Mouse (Mus musculus): ENCODE data around the gene Crot. TPM values are rescaled to one million over a fixed set of nuclear protein-coding genes. Genes with fewer than 3 reads are reported as not detected.

The Crot gene
- polyA plus RNA-seq, 1 experiment from 2014 or later: 70.0 TPM

DNA sequence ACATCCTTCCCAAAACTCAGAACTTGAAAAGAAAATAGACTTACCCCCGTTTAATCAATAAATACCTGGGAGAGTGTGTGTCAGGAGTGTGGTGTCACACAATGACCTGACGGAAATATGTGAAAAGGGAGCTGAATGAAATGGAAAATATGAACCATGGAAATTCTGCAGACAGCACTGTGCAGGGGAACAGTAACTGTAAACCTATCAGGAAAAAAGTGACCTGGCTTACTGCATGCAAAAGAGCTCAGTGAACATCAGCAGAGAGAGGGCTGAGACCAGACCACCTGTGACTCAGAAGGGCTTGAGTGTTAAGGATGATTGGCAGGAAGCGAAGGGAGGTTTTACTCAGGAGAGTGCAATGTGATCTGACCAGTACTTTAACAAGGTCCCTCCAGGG is 11.7 kb downstream of the Crot start:
- Histone ChIP-seq H3K27ac (no peak overlapping the region), H3K9ac (ENCODE audit: low read depth, low read length) (no peak overlapping the region), H3K4me2 (ENCODE audit: low read length) (no peak overlapping the region), H3K9me3 (replicated peaks; ENCODE audit: low read length) (no peaks in the 10 kb centered on the region), H3K36me3 (ENCODE audit: insufficient read depth, low read length) (peaks cover 17% of the 10 kb centered on the region), H3K4me1 (replicated peaks; ENCODE audit: insufficient read depth, low read length) (no peaks in the 10 kb centered on the region), H3K4me3 (replicated peaks; ENCODE audit: low read depth, low read length) (no peak overlapping the region), H3K27me3 (ENCODE audit: insufficient read depth, low read length) (no peaks in the 10 kb centered on the region)
- ATAC-seq (replicated peaks; ENCODE audit: low FRiP score, low read depth) (no peak), DNase-seq (ENCODE audit: low spot score) (no peak)
- no peak for TF ChIP-seq CTCF (IDR thresholded peaks at IDR 0.05; ENCODE audit: low read depth)
- 90% methylated on average over 3 of the region's 3 CpGs for WGBS

DNA sequence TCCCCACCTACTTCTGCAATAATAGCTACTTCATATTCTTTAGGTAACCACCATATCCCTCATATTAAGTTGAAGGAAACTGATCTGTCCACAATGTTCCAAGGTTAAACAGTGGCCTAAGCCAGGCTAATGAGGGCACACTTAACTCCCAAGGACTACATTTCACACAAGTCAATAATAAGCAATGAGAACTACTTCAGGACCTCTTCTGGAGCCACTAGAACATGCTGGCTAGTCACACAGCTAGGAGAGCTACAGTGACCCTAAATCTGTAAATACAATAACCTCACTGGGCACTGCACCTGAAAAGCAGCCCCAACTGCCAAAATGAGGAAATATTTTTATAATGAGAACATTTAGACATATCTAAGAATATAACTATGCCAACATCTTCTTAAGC is 22.4 kb downstream of the Crot start:
- Histone ChIP-seq H3K27me3 (ENCODE audit: insufficient read depth, low read length) (no peaks in the 10 kb centered on the region), H3K4me1 (replicated peaks; ENCODE audit: insufficient read depth, low read length) (no peaks in the 10 kb centered on the region), H3K9ac (ENCODE audit: low read depth, low read length) (no peak overlapping the region), H3K36me3 (ENCODE audit: insufficient read depth, low read length) (peaks cover 33% of the 10 kb centered on the region), H3K4me2 (ENCODE audit: low read length) (no peak overlapping the region), H3K4me3 (replicated peaks; ENCODE audit: low read depth, low read length) (no peak overlapping the region), H3K9me3 (replicated peaks; ENCODE audit: low read length) (no peaks in the 10 kb centered on the region), H3K27ac (no peak overlapping the region)
- DNase-seq (ENCODE audit: low spot score) (no peak), ATAC-seq (replicated peaks; ENCODE audit: low FRiP score, low read depth) (no peak)
- TF ChIP-seq CTCF (IDR thresholded peaks at IDR 0.05; ENCODE audit: low read depth): no peak

DNA sequence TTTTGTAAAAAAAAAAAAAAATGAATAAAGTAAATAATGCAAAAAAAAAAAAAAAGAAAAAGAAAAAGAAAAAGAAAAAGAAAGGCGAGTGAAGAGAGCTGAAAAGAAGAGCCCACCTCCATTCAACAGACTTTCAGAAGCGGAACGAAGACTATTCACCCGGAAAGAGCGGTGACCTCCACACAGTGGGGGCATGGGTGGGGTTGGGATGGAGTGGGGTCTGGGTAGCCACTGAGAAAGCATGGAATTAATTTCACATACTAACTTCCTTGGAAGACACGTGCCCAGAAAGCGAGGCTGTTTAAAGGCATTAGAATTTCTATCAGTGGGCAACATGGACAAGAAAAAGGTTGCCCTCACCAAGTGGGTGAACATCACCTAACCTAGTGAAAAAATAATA is 24.8 kb downstream of the Crot start:
- ATAC-seq (replicated peaks; ENCODE audit: low FRiP score, low read depth) (no peak), DNase-seq (ENCODE audit: low spot score) (no peak)
- no peak for TF ChIP-seq CTCF (IDR thresholded peaks at IDR 0.05; ENCODE audit: low read depth)
- WGBS: 87% methylated on average over 7 of the region's 7 CpGs
- Histone ChIP-seq H3K4me1 (replicated peaks; ENCODE audit: insufficient read depth, low read length) (no peaks in the 10 kb centered on the region), H3K9ac (ENCODE audit: low read depth, low read length) (no peak overlapping the region), H3K36me3 (ENCODE audit: insufficient read depth, low read length) (peaks cover 40% of the 10 kb centered on the region), H3K9me3 (replicated peaks; ENCODE audit: low read length) (no peaks in the 10 kb centered on the region), H3K27ac (no peak overlapping the region), H3K4me2 (ENCODE audit: low read length) (no peak overlapping the region), H3K27me3 (ENCODE audit: insufficient read depth, low read length) (no peaks in the 10 kb centered on the region), H3K4me3 (replicated peaks; ENCODE audit: low read depth, low read length) (no peak overlapping the region)

DNA sequence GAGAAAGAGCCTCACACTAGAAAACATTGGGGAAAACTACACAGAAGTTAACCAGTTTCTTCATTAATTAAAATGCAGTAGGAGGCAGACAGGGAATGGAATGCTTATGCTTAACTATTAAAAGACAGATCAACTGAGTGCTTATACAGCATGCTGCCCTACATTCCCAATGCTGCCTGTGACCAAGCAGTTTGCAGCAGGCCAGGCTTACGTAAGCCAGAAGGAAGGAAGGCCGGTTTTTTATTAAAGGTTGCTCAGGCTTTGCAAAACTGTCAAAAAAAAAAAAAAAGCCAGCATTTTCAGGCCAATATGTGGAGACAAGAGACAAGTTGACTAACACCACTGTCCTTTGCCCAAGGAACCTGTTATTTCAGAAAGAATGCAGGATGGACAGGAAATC is 26.4 kb downstream of the Crot start:
- H3K4me3 ChIP-seq (replicated peaks; ENCODE audit: low read depth, low read length): no peak overlapping the region
- no peaks in the 10 kb centered on the region for H3K9me3 ChIP-seq (replicated peaks; ENCODE audit: low read length)
- H3K36me3 ChIP-seq (ENCODE audit: insufficient read depth, low read length): peaks cover 46% of the 10 kb centered on the region
- H3K4me1 ChIP-seq (replicated peaks; ENCODE audit: insufficient read depth, low read length): no peaks in the 10 kb centered on the region
- H3K4me2 ChIP-seq (ENCODE audit: low read length): no peak overlapping the region
- no peaks in the 10 kb centered on the region for H3K27me3 ChIP-seq (ENCODE audit: insufficient read depth, low read length)
- DNase-seq (ENCODE audit: low spot score) (no peak), ATAC-seq (replicated peaks; ENCODE audit: low FRiP score, low read depth) (no peak)
- no peak overlapping the region for H3K9ac ChIP-seq (ENCODE audit: low read depth, low read length)
- no peak overlapping the region for H3K27ac ChIP-seq
- WGBS: 91% methylated on average over 2 of the region's 2 CpGs
- TF ChIP-seq CTCF (IDR thresholded peaks at IDR 0.05; ENCODE audit: low read depth): no peak

DNA sequence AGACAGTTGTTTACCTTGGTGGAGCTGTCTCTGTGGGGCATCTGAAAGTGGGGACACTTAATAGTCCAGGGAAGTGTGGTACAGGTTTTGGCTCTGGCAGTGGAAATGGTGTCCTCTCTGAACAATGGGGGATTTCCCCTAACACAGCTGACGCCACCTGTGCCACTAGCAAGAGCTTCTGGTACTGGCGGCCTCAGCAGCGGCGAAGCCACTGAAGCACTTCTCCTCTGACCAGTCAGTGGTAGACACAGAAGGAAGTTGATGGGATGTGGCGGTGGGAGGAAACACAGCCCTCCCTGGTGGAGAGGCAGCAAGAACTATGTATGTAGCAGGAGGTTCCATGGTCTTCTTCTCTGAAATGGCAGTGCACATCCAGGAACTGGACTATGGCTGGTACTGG is 32.6 kb downstream of the Crot start:
- DNase-seq (ENCODE audit: low spot score) (no peak), ATAC-seq (replicated peaks; ENCODE audit: low FRiP score, low read depth) (no peak)
- no peaks in the 10 kb centered on the region for H3K27me3 ChIP-seq (ENCODE audit: insufficient read depth, low read length)
- no peak for TF ChIP-seq CTCF (IDR thresholded peaks at IDR 0.05; ENCODE audit: low read depth)
- no peak overlapping the region for H3K4me2 ChIP-seq (ENCODE audit: low read length)
- no peak overlapping the region for H3K9ac ChIP-seq (ENCODE audit: low read depth, low read length)
- no peak overlapping the region for H3K27ac ChIP-seq
- H3K4me3 ChIP-seq (replicated peaks; ENCODE audit: low read depth, low read length): no peak overlapping the region
- peaks cover 32% of the 10 kb centered on the region for H3K36me3 ChIP-seq (ENCODE audit: insufficient read depth, low read length)
- 95% methylated on average over 5 of the region's 5 CpGs for WGBS
- no peaks in the 10 kb centered on the region for H3K9me3 ChIP-seq (replicated peaks; ENCODE audit: low read length)
- H3K4me1 ChIP-seq (replicated peaks; ENCODE audit: insufficient read depth, low read length): no peaks in the 10 kb centered on the region

DNA sequence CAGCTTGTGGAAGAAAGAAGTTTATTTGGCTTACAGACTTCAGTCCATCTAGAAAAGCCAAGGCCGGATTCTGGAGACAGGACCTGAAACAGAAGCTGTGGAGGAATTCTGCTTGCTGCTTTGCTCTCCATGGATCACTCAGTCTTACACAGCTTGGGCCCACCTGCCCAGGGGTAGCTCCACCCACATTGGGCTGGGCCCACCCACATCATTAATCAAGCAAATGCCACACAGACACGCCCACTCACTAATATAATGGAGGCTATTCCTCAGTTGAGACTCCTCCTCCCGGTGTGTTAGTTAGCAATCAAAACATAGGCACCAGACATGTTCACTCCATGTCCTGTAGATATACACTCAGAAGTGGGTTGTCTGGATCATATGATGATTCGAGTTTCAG is 36.6 kb downstream of the Crot start:
- ATAC-seq (replicated peaks; ENCODE audit: low FRiP score, low read depth) (no peak; the same call in 1 of the 2 replicates), DNase-seq (ENCODE audit: low spot score) (no peak)
- no peak for TF ChIP-seq CTCF (IDR thresholded peaks at IDR 0.05; ENCODE audit: low read depth)
- H3K4me3 ChIP-seq (replicated peaks; ENCODE audit: low read depth, low read length): no peak overlapping the region
- H3K4me1 ChIP-seq (replicated peaks; ENCODE audit: insufficient read depth, low read length): no peaks in the 10 kb centered on the region
- H3K9me3 ChIP-seq (replicated peaks; ENCODE audit: low read length): no peaks in the 10 kb centered on the region
- peaks cover 14% of the 10 kb centered on the region; the same call in 1 of the 2 replicates for H3K36me3 ChIP-seq (ENCODE audit: insufficient read depth, low read length)
- no peaks in the 10 kb centered on the region for H3K27me3 ChIP-seq (ENCODE audit: insufficient read depth, low read length)
- H3K9ac ChIP-seq (ENCODE audit: low read depth, low read length): no peak overlapping the region
- no peak overlapping the region for H3K27ac ChIP-seq
- 75% methylated on average over 4 of the region's 4 CpGs for WGBS
- H3K4me2 ChIP-seq (ENCODE audit: low read length): no peak overlapping the region

DNA sequence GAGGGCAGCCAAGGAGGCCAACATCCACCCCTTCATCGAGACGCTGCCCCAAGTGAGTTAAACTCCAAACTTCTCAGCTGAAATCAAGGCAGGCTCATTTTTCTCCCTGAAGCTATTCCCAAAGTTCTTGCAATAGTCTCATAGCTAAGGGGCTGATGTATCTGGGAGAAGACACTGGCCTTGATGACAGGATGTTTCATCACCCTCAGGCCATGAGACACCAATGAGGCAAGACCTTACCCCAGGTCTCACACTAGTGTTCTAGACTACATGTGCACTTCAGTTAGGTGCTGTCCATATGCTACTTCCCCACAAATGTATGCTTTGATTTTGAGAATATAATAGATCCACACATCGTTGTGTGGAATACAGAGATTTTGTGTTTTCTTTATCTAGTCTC is 41.6 kb downstream of the Crot start:
- H3K9ac ChIP-seq (ENCODE audit: low read depth, low read length): no peak overlapping the region
- DNase-seq (ENCODE audit: low spot score) (no peak), ATAC-seq (replicated peaks; ENCODE audit: low FRiP score, low read depth) (no peak)
- no peak overlapping the region for H3K4me3 ChIP-seq (replicated peaks; ENCODE audit: low read depth, low read length)
- H3K36me3 ChIP-seq (ENCODE audit: insufficient read depth, low read length): no peaks in the 10 kb centered on the region
- WGBS: 91% methylated on average over 3 of the region's 3 CpGs
- TF ChIP-seq CTCF (IDR thresholded peaks at IDR 0.05; ENCODE audit: low read depth): no peak
- H3K9me3 ChIP-seq (replicated peaks; ENCODE audit: low read length): no peaks in the 10 kb centered on the region
- H3K4me1 ChIP-seq (replicated peaks; ENCODE audit: insufficient read depth, low read length): no peaks in the 10 kb centered on the region
- H3K27ac ChIP-seq: no peak overlapping the region
- no peaks in the 10 kb centered on the region for H3K27me3 ChIP-seq (ENCODE audit: insufficient read depth, low read length)
- H3K4me2 ChIP-seq (ENCODE audit: low read length): no peak overlapping the region
